25 mouse cellular contexts compared by ENCODE assay signal in the genomic region with DNA sequence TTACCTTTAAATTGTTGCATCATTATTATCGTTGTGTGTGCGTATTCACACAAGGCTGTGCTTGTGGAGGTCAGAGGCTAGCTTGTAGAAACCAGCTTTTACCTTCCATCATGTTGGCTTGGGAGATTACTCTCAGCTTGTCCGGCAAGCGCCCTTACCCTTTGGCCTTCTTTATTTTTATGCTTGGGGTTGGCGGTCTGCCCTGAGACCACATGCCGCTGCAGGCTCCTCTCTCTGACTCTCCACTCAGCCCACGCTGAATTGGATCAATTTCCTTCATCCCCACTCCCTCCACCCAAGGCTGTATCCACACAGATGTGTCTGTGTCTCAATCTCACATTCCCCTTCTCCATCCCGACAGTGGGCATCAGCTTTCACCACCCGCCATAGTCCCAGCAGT. TPM values are rescaled to one million over a fixed set of nuclear protein-coding genes. Genes with fewer than 3 reads are reported as not detected.
"Had no signal": no experiment of that assay in that cellular context is flagged by ENCODE, and none has a peak within 500 bp of the region (broad histone marks: within the 10 kb centered on the region; RNA-seq: fewer than 3 reads in every experiment).

No protein-coding gene starts in this region.

- H3K27me3 ChIP-seq: forebrain, embryonic 15.5 days; hindbrain, embryonic 15.5 days; limb, embryonic 15.5 days had no signal

- H3K9ac ChIP-seq: forebrain, embryonic 15.5 days; forebrain, postnatal 0 days; heart, embryonic 13.5 days; heart, embryonic 15.5 days; hindbrain, embryonic 13.5 days; hindbrain, embryonic 15.5 days; limb, embryonic 13.5 days; limb, embryonic 15.5 days had no signal

- ATAC-seq: forebrain, embryonic 15.5 days; forebrain, postnatal 0 days; hindbrain, postnatal 0 days; intestine, embryonic 16.5 days had no signal

- H3K4me2 ChIP-seq: forebrain, embryonic 15.5 days; heart, embryonic 11.5 days; heart, embryonic 13.5 days; heart, embryonic 15.5 days; hindbrain, embryonic 13.5 days; hindbrain, embryonic 15.5 days; limb, embryonic 13.5 days; limb, embryonic 15.5 days had no signal

- H3K27ac ChIP-seq: forebrain, embryonic 15.5 days; heart, adult 2 months; heart, embryonic 13.5 days; heart, embryonic 15.5 days; hindbrain, embryonic 13.5 days; hindbrain, embryonic 15.5 days; hindbrain, postnatal 0 days; limb, embryonic 13.5 days; limb, embryonic 15.5 days had no signal

- H3K9me3 ChIP-seq: forebrain, embryonic 15.5 days; heart, embryonic 13.5 days; heart, embryonic 15.5 days; hindbrain, embryonic 13.5 days; hindbrain, embryonic 15.5 days; limb, embryonic 13.5 days; limb, embryonic 15.5 days had no signal

- H3K4me3 ChIP-seq: forebrain, embryonic 15.5 days; heart, adult 2 months; heart, embryonic 13.5 days; heart, embryonic 15.5 days; hindbrain, embryonic 13.5 days; hindbrain, embryonic 15.5 days; limb, embryonic 13.5 days; limb, embryonic 15.5 days had no signal

- H3K36me3 ChIP-seq: forebrain, embryonic 15.5 days; heart, embryonic 13.5 days; heart, embryonic 15.5 days; hindbrain, embryonic 13.5 days; hindbrain, embryonic 15.5 days; limb, embryonic 13.5 days; limb, embryonic 15.5 days had no signal

- DNase-seq: forebrain, postnatal 0 days; gastrocnemius, postnatal 14 days; gastrocnemius, postnatal 36 days; heart, adult 11 months; heart, adult 2 months; heart, postnatal 14 days; heart, postnatal 36 days; kidney, adult 18-20 months; kidney, adult 8-10 months; kidney, postnatal 25 days; layer of hippocampus, adult 9-11 months; layer of hippocampus, postnatal 36 days; left cerebral cortex, postnatal 4 days had no signal

- H3K4me1 ChIP-seq: heart, embryonic 13.5 days; heart, embryonic 15.5 days; limb, embryonic 13.5 days; limb, embryonic 15.5 days had no signal

RNA-seq across cellular contexts. Expression of gene Vwa5b1, which starts 33.8 kb away (rescaled TPM):
- polyA plus RNA-seq: heart, adult 2 months; heart, embryonic 11.5 days; heart, embryonic 13.5 days; heart, embryonic 15.5 days; heart, postnatal 0 days; limb, embryonic 13.5 days; liver, adult 2 months had no signal
